In genomic region chr15:82937428-82937992, GRCm38 (mm10) we compare ENCODE assay signal across 8 mouse cellular contexts. TPM values are rescaled to one million over a fixed set of nuclear protein-coding genes. Genes with fewer than 3 reads are reported as not detected.
DNase-seq lines count a peak whose midpoint lies in the region; ATAC-seq and TF ChIP-seq lines count a peak whose summit lies in the region.

No protein-coding gene starts in this region.

- H3K4me2 ChIP-seq in forebrain, embryonic 15.5 days (replicated peaks), result peak overlapping the region; percentile 18; the same call in 1 of the 2 replicates
- H3K4me2 ChIP-seq in midbrain, embryonic 13.5 days (replicated peaks), result peak overlapping the region; percentile 6

- no peaks in the 10 kb centered on the region for H3K27me3 ChIP-seq in forebrain, embryonic 15.5 days
- H3K27me3 ChIP-seq in midbrain, embryonic 13.5 days, result 0 out of 2 replicates have a peak, but pooled peaks cover 5% of the 10 kb centered on the region

- DNase-seq in kidney, postnatal 4 days, result peak; percentile 50 to 53
- DNase-seq in kidney, adult 11 months, result no peak
- peak; percentile 89 for DNase-seq in brain, embryonic 14.5 days (ENCODE audit: low read depth)
- no peak for DNase-seq in testis, postnatal 14 days (ENCODE audit: low spot score)
- DNase-seq in urinary bladder, postnatal 25 days (ENCODE audit: low spot score), result no peak

- 24% methylated on average over 5 of the region's 5 CpGs for WGBS in forebrain, embryonic 15.5 days
- WGBS in midbrain, embryonic 13.5 days, result 55% methylated on average over 5 of the region's 5 CpGs

- no peaks in the 10 kb centered on the region for H3K36me3 ChIP-seq in forebrain, embryonic 15.5 days
- H3K36me3 ChIP-seq in midbrain, embryonic 13.5 days, result peaks cover 5% of the 10 kb centered on the region; the same call in 1 of the 2 replicates

- no peak overlapping the region for H3K4me3 ChIP-seq in forebrain, embryonic 15.5 days
- no peak overlapping the region for H3K4me3 ChIP-seq in midbrain, embryonic 13.5 days (replicated peaks)

- peak overlapping the region; percentile 49 for H3K27ac ChIP-seq in forebrain, embryonic 15.5 days (replicated peaks)
- peak overlapping the region; percentile 78 for H3K27ac ChIP-seq in midbrain, embryonic 13.5 days

- no peak overlapping the region for H3K9ac ChIP-seq in forebrain, embryonic 15.5 days (replicated peaks)
- H3K9ac ChIP-seq in midbrain, embryonic 13.5 days (replicated peaks), result peak overlapping the region; percentile 33

- ATAC-seq in forebrain, embryonic 15.5 days (replicated peaks), result no peak
- 0 out of 2 replicates have a peak, but pooled peaks have one; percentile 10 for ATAC-seq in midbrain, embryonic 13.5 days
- ATAC-seq in erythroblast, adult 5-6 weeks (replicated peaks; ENCODE audit: low FRiP score, poor library complexity, severe bottlenecking), result no peak

- H3K9me3 ChIP-seq in forebrain, embryonic 15.5 days, result no peaks in the 10 kb centered on the region
- no peaks in the 10 kb centered on the region for H3K9me3 ChIP-seq in midbrain, embryonic 13.5 days

- no peak for TF ChIP-seq POLR2A in brain, embryonic 14.5 days (IDR thresholded peaks at IDR 0.05; ENCODE audit: borderline replicate concordance, extremely low read depth, insufficient read depth, insufficient read length, poor library complexity, severe bottlenecking)

- H3K4me1 ChIP-seq in forebrain, embryonic 15.5 days, result peaks cover 95% of the 10 kb centered on the region
- peaks cover 93% of the 10 kb centered on the region for H3K4me1 ChIP-seq in midbrain, embryonic 13.5 days (replicated peaks)

- TF ChIP-seq CTCF in brain, embryonic 14.5 days (IDR thresholded peaks at IDR 0.05; ENCODE audit: borderline replicate concordance, extremely low read depth, insufficient read depth, insufficient read length), result no peak

RNA-seq across cellular contexts. Expression of gene Tcf20, which starts 50.2 kb away (rescaled TPM):
- polyA plus RNA-seq in brain, embryonic 14.5 days (2012; rRNA removed), result 34.0 and 46.8 TPM in 2 replicates
- polyA plus RNA-seq in forebrain, embryonic 15.5 days (2015; fragmentation: Nextera tagmentation; extraction: Ambion mirVana), result 18.2 and 18.7 TPM in 2 replicates
- 15.6 and 16.0 TPM in 2 replicates for polyA plus RNA-seq in midbrain, embryonic 13.5 days (2015; fragmentation: Nextera tagmentation; extraction: Ambion mirVana)
- total RNA-seq in erythroblast, adult 5-6 weeks (2015; ENCODE audit: low replicate concordance), result 20.5 and 22.1 TPM in 2 replicates
- total RNA-seq in erythroblast, adult 5-6 weeks (2017; ENCODE audit: low replicate concordance), result 37.1 and 43.8 TPM in 2 replicates

Comparison
In these comparisons a context has a peak if more than half of its experiments do, and no peak if none do; other contexts are left out.
1. DNase-seq: peak in kidney, postnatal 4 days (2 of 2) and brain, embryonic 14.5 days (single experiment); none in kidney, adult 11 months (single experiment), testis, postnatal 14 days (single experiment) and urinary bladder, postnatal 25 days (single experiment).